Mouse (Mus musculus) liver, embryonic 13.5 days (tissue): ENCODE results near the gene P2ry14. TPM values are rescaled to one million over a fixed set of nuclear protein-coding genes. Genes with fewer than 3 reads are reported as not detected.

Source experiments
- ATAC-seq: fragments of 200-750 bp; cut with Nextera tagmentation; 2 replicates; pipeline ENCODE4 v1.8.0; 2017; ENCODE audit warnings: low read depth, mild to moderate bottlenecking, moderate number of reproducible peaks, moderate library complexity
- DNase-seq: peaks from one replicate; pipeline ENCODE4 v3.0.0; 2022
- H3K27ac ChIP-seq: fragments of 300-500 bp; sonication (generic); 2 replicates; pipeline ENCODE4 v1.5.1; 2015; ENCODE audit warnings: moderate library complexity, mild to moderate bottlenecking, inconsistent platforms
- H3K27me3 ChIP-seq: fragments of 300-500 bp; sonication (generic); 2 replicates; pipeline ENCODE4 v1.6.1; 2015; ENCODE audit warnings: mild to moderate bottlenecking, inconsistent platforms
- H3K36me3 ChIP-seq: fragments of 300-500 bp; sonication (generic); 2 replicates; pipeline ENCODE4 v1.6.1; 2015; ENCODE audit warnings: mild to moderate bottlenecking, inconsistent platforms
- H3K4me1 ChIP-seq: fragments of 300-500 bp; sonication (generic); replicated peaks from 2 replicates; pipeline ENCODE4 v1.6.1; 2015; ENCODE audit warnings: inconsistent platforms
- H3K4me2 ChIP-seq: fragments of 300-500 bp; sonication (generic); 2 replicates; pipeline ENCODE4 v1.6.1; 2015; ENCODE audit warnings: inconsistent platforms, mild to moderate bottlenecking, moderate library complexity
- H3K4me3 ChIP-seq: fragments of 300-500 bp; sonication (generic); replicated peaks from 2 replicates; pipeline ENCODE4 v1.5.1; 2015; ENCODE audit warnings: mild to moderate bottlenecking, inconsistent platforms
- H3K9ac ChIP-seq: fragments of 300-500 bp; sonication (generic); 2 replicates; pipeline ENCODE4 v1.6.1; 2015; ENCODE audit warnings: mild to moderate bottlenecking, inconsistent platforms
- H3K9me3 ChIP-seq: fragments of 300-500 bp; sonication (generic); replicated peaks from 2 replicates; pipeline ENCODE4 v1.6.1; 2016; ENCODE audit warnings: inconsistent platforms
- WGBS: fragments of 180-500 bp; shearing (Covaris S2); methylation state at CpG from one replicate; pipeline ENCODE4 v1.1.7; 2015; ENCODE audit not compliant: insufficient replicate concordance; 5-methylcytosine and 5-hydroxymethylcytosine counted together
- polyA plus RNA-seq: library from polyadenylated mRNA; unstranded; fragments of >200 nt; fragmentation: Nextera tagmentation; extraction: Ambion mirVana; gene quantifications from 2 replicates; pipeline ENCODE4 v1.2.1, GENCODE M21; 2015

P2ry14 gene
- polyA plus RNA-seq, 1 experiment from 2014 or later: 2.8 TPM

- Histone ChIP-seq H3K36me3 (no peaks in the 10 kb centered on the region), H3K9me3 (no peaks in the 10 kb centered on the region), H3K27ac (no peak overlapping the region), H3K4me3 (no peak overlapping the region), H3K27me3 (no peaks in the 10 kb centered on the region), H3K4me2 (no peak overlapping the region), H3K4me1 (0 out of 2 replicates have a peak, but pooled peaks cover 5% of the 10 kb centered on the region), H3K9ac (no peak overlapping the region)
- 33% methylated on average over 2 of the region's 2 CpGs for WGBS
- no peak for DNase-seq
- ATAC-seq: no peak
These were observed 16.7 kb upstream of the P2ry14 start for GRCm38 (mm10) chr3:59169921-59170627.

GRCm38 (mm10) chr3:59169215-59169614, 15.8 kb upstream of the P2ry14 start:
- no peaks in the 10 kb centered on the region for H3K27me3 ChIP-seq
- 64% methylated on average over 4 of the region's 4 CpGs for WGBS

DNA sequence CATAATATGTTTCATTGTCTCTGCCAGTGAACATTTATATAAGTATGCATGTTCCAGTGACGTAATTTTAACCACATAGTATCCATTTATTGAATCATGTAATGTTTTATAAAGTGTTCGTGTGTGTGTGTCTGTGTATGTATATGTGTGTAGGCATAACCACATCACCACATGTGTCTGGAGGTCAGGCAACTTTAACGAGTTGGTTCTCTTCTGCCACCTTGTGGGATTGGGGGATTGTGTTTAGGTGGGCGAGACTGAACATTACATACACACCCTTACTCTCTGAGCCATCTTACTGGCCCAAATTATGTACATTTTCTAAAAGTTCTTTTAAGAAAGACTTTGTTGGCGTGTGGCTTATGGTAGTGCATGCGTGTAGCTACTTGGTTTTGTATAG, 15.1 kb upstream of the P2ry14 start:
- no peaks in the 10 kb centered on the region for H3K9me3 ChIP-seq
- ATAC-seq (no peak), DNase-seq (no peak)
- no peaks in the 10 kb centered on the region for H3K27me3 ChIP-seq
- H3K36me3 ChIP-seq: no peaks in the 10 kb centered on the region
- WGBS: 55% methylated on average over 6 of the region's 6 CpGs
- no peak overlapping the region for H3K9ac ChIP-seq
- no peak overlapping the region for H3K27ac ChIP-seq
- 0 out of 2 replicates have a peak, but pooled peaks cover 5% of the 10 kb centered on the region for H3K4me1 ChIP-seq
- H3K4me3 ChIP-seq: no peak overlapping the region
- no peak overlapping the region for H3K4me2 ChIP-seq

More at GRCm38 (mm10) chr3:59169215-59169614, 15.8 kb upstream of the P2ry14 start:
- no peak overlapping the region for H3K27ac ChIP-seq
- no peak overlapping the region for H3K4me2 ChIP-seq
- no peak overlapping the region for H3K9ac ChIP-seq
- H3K4me1 ChIP-seq: 0 out of 2 replicates have a peak, but pooled peaks cover 5% of the 10 kb centered on the region
- H3K4me3 ChIP-seq: no peak overlapping the region
- DNase-seq (no peak), ATAC-seq (no peak)
- H3K36me3 ChIP-seq: no peaks in the 10 kb centered on the region
- H3K9me3 ChIP-seq: no peaks in the 10 kb centered on the region

GRCm38 (mm10) chr3:59167417-59168054, 14.1 kb upstream of the P2ry14 start:
- Histone ChIP-seq H3K9ac (no peak overlapping the region), H3K27ac (no peak overlapping the region), H3K36me3 (no peaks in the 10 kb centered on the region), H3K9me3 (no peaks in the 10 kb centered on the region), H3K4me3 (no peak overlapping the region), H3K27me3 (no peaks in the 10 kb centered on the region), H3K4me1 (0 out of 2 replicates have a peak, but pooled peaks cover 5% of the 10 kb centered on the region), H3K4me2 (no peak overlapping the region)
- DNase-seq (no peak), ATAC-seq (no peak)
- 78% methylated on average over 2 of the region's 2 CpGs for WGBS

DNA sequence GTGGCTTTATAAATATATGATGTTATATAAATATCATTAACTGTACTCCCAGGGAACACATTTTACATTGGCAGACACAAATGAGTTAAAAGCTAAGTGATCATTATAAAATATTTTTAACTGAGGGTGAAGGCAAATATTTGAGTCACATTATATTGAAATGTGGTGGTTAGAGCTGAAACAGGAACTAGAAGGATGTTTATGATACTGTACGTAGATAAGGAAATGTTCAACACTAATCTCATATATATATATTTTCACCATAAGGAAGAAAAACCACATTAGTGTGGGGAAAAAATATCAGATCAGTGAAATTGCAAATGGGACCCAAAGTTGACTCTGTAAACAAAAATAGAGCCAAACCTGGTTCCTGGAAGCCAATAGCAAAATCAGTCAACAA, 7.0 kb upstream of the P2ry14 start:
- Histone ChIP-seq H3K27ac (no peak overlapping the region), H3K36me3 (no peaks in the 10 kb centered on the region), H3K9me3 (no peaks in the 10 kb centered on the region), H3K4me3 (no peak overlapping the region), H3K4me1 (no peaks in the 10 kb centered on the region), H3K4me2 (no peak overlapping the region), H3K9ac (no peak overlapping the region), H3K27me3 (no peaks in the 10 kb centered on the region)
- DNase-seq (no peak), ATAC-seq (no peak)
- 47% methylated on average over 1 of the region's 1 CpGs for WGBS

DNA sequence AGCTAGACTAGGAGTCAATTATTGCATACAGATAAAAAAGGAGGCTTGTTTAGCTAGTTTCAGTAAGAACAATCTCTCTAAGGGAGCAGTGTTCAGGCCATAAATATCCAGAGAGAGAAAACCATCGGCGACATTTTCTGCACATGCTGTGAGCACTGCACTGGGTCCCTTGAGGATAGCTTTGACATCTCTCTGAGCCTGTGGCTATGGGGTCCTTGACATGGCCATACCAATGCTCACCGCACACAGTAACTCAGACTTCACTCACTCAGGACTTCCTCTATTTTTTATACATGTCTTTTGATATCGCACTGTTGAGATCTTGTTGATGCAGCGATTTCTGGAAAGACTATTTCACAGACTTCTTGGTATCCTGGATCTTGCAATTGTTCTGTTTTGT, 3.6 kb upstream of the P2ry14 start:
- WGBS: 81% methylated on average over 5 of the region's 5 CpGs
- DNase-seq: no peak
- H3K4me3 ChIP-seq: no peak overlapping the region

DNA sequence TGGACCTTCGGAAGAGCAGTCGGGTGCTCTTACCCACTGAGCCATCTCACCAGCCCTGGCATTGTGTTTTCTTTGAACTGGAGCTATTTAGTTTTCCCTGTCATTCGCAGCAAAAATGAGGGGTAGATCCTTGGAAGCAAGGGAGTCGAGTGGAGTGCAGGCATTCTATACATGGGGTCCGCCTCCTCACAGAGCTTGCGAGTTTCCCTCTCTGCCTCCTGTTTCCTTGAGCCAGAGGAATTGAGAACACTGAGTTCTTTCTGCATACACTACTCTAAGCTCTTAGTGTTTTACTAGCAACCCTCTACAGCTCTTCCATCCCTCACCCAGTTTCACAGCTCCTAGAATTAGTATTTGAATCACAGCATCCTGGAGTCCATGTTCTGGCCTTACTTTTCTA, 2.0 kb upstream of the P2ry14 start:
- Histone ChIP-seq H3K36me3 (no peaks in the 10 kb centered on the region), H3K27ac (no peak overlapping the region), H3K4me1 (peaks cover 2% of the 10 kb centered on the region; the same call in 1 of the 2 replicates), H3K27me3 (no peaks in the 10 kb centered on the region), H3K4me3 (no peak overlapping the region), H3K4me2 (no peak overlapping the region), H3K9ac (no peak overlapping the region), H3K9me3 (no peaks in the 10 kb centered on the region)
- DNase-seq (no peak), ATAC-seq (no peak)
- WGBS: 79% methylated on average over 6 of the region's 6 CpGs

More for the DNA sequence above, 3.6 kb upstream of the P2ry14 start:
- no peak overlapping the region for H3K4me2 ChIP-seq
- no peak overlapping the region for H3K9ac ChIP-seq
- H3K9me3 ChIP-seq: no peaks in the 10 kb centered on the region
- no peak overlapping the region for H3K27ac ChIP-seq
- H3K36me3 ChIP-seq: no peaks in the 10 kb centered on the region
- H3K27me3 ChIP-seq: no peaks in the 10 kb centered on the region
- peaks cover 2% of the 10 kb centered on the region; the same call in 1 of the 2 replicates for H3K4me1 ChIP-seq
- ATAC-seq: no peak

DNA sequence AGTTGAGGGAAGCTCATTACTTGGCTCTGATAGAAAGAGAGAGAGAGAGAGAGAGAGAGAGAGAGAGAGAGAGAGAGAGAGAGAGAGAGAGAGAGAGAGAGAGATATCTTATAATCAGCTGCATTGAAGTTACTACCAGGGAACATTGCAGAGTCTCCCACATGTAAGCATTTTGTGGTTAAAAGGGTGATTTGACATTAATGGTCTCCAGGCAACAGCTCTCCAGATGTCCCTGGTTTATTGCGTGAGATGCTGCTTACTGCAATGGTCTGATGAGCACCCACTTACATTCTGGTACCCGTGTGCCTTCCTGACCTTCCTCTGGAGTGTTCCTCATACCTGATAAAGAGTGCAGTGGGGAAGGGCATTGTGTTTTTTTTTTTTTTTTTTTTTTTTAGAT, 1.5 kb upstream of the P2ry14 start:
- H3K4me2 ChIP-seq: no peak overlapping the region
- ATAC-seq: no peak
- peaks cover 2% of the 10 kb centered on the region; the same call in 1 of the 2 replicates for H3K4me1 ChIP-seq
- H3K4me3 ChIP-seq: no peak overlapping the region
- H3K9me3 ChIP-seq: no peaks in the 10 kb centered on the region
- no peak overlapping the region for H3K27ac ChIP-seq
- no peaks in the 10 kb centered on the region for H3K36me3 ChIP-seq
- no peak overlapping the region for H3K9ac ChIP-seq
- 55% methylated on average over 2 of the region's 2 CpGs for WGBS
- no peaks in the 10 kb centered on the region for H3K27me3 ChIP-seq
- no peak for DNase-seq

GRCm38 (mm10) chr3:59150624-59151023, 2.8 kb downstream of the P2ry14 start:
- H3K36me3 ChIP-seq: no peaks in the 10 kb centered on the region
- H3K9me3 ChIP-seq: no peaks in the 10 kb centered on the region
- H3K27me3 ChIP-seq: no peaks in the 10 kb centered on the region
- peaks cover 7% of the 10 kb centered on the region; the same call in 1 of the 2 replicates for H3K4me1 ChIP-seq
- no peak overlapping the region for H3K9ac ChIP-seq
- WGBS: 81% methylated on average over 2 of the region's 2 CpGs
- DNase-seq: no peak
- H3K4me2 ChIP-seq: no peak overlapping the region
- no peak for ATAC-seq
- H3K27ac ChIP-seq: no peak overlapping the region
- H3K4me3 ChIP-seq: no peak overlapping the region

DNA sequence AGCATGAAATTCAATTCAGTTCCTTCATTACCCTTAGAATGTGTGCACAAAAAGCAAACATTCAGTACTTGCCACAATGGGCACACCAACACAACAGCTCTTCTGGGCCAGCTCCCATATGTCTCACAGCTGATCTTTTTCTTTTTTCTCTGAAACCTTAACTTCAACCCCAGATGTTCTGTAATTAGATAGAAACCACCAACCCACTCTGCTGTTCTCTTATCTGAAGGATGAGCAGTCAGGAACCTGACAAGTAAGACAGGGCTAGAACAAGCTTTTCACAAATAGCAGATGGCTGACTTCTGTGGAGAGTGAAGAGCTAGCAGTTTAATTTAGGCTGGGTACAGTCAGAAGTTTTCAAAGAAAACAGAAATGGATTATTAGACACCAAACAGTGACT, 3.8 kb downstream of the P2ry14 start:
- peaks cover 7% of the 10 kb centered on the region; the same call in 1 of the 2 replicates for H3K4me1 ChIP-seq
- no peaks in the 10 kb centered on the region for H3K36me3 ChIP-seq
- DNase-seq (no peak), ATAC-seq (no peak)
- H3K9ac ChIP-seq: no peak overlapping the region
- H3K9me3 ChIP-seq: no peaks in the 10 kb centered on the region
- H3K27ac ChIP-seq: no peak overlapping the region
- H3K4me2 ChIP-seq: no peak overlapping the region
- H3K4me3 ChIP-seq: no peak overlapping the region
- H3K27me3 ChIP-seq: no peaks in the 10 kb centered on the region

- no peak overlapping the region for H3K9ac ChIP-seq
- no peaks in the 10 kb centered on the region for H3K27me3 ChIP-seq
- no peaks in the 10 kb centered on the region for H3K36me3 ChIP-seq
- 62% methylated on average over 5 of the region's 5 CpGs for WGBS
- H3K4me1 ChIP-seq: peaks cover 12% of the 10 kb centered on the region; the same call in 1 of the 2 replicates
- no peak overlapping the region for H3K27ac ChIP-seq
- H3K4me2 ChIP-seq: no peak overlapping the region
- no peak overlapping the region for H3K4me3 ChIP-seq
- H3K9me3 ChIP-seq: no peaks in the 10 kb centered on the region
- ATAC-seq (no peak), DNase-seq (no peak)
These were observed 8.2 kb downstream of the P2ry14 start for GRCm38 (mm10) chr3:59145194-59145593.
